Mouse (Mus musculus) adrenal gland (tissue): ENCODE measurements at regions not wholly inside any gene's neighbourhood (a gene's known extent, or its start where the extent isn't known, plus 50 kb on each side); places are given as distances from the start of the nearest gene placed in this dataset.
"Not testable (repeated sequence)": the region's sequence is repeated elsewhere in the genome, so short reads cannot be mapped to it uniquely, and the experiment has no call there.

Experiments
- intact Hi-C: fragments of 180-260 bp; cut with DNase I; formaldehyde crosslinking; loops from one replicate; pipeline ENCODE4 v1.15.1; 2025

GRCm38 (mm10) chr6:7120136-7120535, 164.3 kb downstream of the Sdhaf3 start:
- intact Hi-C loops = loop anchor here (2.0 kb wide), 1 partner anchor 177 kb away; no protein-coding TSS in a partner anchor

DNA sequence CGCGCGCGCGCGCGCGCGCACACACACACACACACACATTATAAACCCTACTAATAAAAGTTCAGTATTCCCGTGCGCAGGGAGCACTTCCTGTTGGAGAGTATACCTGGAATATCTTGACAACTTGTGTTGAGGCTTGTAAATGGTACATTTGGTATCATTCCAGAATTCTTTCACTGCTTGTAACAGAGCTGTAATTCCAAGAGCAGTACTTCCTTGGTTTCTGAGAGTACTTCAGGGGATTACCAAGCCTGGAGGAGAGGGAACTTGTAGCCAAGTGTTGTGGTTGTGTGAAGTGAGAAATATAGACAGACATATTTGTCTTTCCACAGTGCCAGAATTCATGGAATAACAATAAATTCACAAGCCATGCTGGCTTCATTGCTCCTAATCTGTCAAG, 177.2 kb downstream of the Sdhaf3 start:
- intact Hi-C loops = no loop called here

DNA sequence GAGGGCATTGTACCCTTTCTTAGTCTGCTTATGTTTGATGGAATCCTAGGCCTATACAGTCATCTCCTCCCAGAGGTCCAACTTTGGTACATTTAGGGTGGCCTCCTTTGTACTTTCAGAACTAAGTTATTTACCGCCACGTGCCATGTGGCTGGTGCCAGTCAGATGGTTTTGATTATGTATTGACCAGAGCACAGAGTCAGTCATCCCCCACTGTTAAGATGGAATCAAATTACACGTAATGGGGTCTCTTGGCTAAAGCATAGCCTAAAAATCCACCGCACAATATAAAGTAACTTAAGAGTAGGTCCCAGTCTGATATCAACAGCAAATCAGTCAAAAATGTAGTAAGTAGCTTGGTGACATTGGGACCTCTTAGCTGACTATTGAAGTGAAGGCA, 178.3 kb downstream of the Sdhaf3 start:
- intact Hi-C loops = no loop called here

DNA sequence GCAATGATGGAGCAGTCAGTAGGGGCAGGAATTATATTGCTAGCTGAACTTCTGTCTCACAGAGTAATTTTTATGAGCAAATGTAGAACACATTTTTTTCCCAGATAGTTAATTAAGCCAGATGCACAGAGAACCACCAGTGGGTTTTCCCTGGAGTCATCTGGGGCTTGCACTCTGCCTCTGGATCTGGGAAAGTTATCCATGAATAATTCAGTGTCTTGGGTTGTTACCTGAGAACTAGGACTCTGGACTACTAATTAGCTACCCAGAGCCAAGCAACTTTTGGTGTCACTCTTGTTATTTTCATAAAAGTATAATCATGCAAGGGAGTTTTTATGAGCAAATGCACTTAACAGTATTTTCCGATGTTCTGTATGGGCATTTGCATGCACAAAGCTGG, 179.1 kb downstream of the Sdhaf3 start:
- intact Hi-C loops = no loop called here

- intact Hi-C loops = no loop called here
These were observed 225.9 kb downstream of the Sdhaf3 start for GRCm38 (mm10) chr6:7181711-7182110.

DNA sequence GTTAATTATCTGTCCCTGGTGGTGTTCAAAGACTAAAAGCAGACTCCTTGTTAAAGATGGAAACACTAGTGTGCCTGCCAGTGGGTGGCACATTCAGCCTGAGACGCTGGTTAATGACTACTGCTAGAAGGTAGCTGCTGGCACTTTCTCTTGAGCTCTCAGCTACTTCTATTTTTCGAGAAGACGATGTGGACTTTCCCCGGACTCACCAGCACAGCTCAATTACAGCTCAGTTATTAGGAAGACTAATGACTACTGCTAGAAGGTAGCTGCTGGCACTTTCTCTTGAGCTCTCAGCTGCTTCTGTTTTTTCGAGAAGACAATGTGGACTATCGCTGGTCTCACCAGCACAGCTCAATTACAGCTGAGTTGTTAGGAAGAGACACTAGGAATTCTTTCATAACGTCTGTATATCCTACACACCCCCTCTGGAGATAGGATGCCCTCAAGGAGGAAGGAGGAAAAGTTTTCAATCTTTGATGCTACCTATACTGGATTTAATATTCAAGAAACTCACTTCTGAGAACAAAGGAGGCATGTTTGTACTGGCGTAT, 243.3 kb downstream of the Sdhaf3 start:
- intact Hi-C loops = no loop called here

DNA sequence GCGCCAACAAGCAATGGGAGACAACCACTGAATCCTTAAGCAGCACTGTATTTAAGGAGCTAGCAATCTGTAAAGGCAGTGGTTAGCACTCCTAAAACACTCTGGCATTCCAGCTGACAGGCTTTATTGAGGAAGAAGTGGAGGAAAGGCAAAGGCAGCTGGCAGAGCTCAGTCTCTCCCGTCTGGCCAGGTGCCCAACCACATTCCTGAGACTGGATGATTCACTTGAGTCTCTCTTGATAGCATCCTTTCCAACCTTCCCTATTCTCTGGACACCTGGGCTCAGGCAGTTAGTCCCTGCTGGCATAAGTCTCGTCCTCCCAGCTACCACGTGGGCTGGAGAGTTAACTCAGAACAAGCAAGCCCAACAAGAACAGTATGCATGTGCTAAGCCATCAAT, 260.1 kb downstream of the Sdhaf3 start:
- intact Hi-C loops = no loop called here

GRCm38 (mm10) chr6:7252286-7252685, 296.5 kb downstream of the Sdhaf3 start:
- intact Hi-C loops = no loop called here

GRCm38 (mm10) chr6:7277431-7277830, 277.2 kb upstream of the Tac1 start:
- intact Hi-C loops = no loop called here

DNA sequence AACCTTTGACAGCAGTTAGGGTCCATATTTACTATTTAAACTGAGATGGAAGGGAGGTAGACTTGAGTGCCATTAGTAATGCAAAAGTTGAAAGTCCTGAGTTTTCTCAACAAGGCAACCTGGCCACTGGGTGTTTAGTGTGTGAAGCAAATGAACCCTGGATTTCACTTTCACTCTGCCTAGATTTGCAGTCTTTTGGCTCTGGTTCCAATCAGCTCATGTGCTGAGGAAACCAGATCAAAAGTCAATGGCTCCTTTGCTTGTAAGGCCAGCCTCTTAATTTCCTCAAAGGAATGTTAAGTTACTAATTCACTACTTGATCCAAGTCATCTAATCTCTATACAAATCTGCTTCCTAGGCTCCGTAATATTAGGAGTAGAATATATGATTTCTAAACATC, 247.7 kb upstream of the Tac1 start:
- intact Hi-C loops = no loop called here

GRCm38 (mm10) chr6:7313496-7313895, 241.2 kb upstream of the Tac1 start:
- intact Hi-C loops = no loop called here

GRCm38 (mm10) chr6:7326974-7327373, 227.7 kb upstream of the Tac1 start:
- intact Hi-C loops = no loop called here

DNA sequence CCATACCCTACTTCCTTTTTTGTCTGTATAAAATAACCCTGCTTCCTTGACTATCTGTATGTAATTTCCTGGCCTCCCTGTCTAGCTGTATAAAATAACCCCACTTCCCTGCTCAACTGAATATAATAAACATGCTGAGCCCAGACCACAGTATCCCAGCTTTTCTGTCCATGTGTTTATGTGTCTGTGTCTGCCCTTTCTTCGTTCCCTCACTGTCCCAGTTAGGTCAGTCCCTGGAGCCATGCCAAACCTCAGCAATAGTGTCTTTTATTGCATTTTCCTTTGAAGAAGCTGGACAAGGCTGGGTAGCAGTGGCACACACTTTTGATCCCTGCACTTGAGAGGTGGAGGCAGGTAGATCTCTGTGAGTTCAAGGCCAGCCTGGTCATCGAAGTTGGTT, 198.0 kb upstream of the Tac1 start:
- intact Hi-C loops = no loop called here

DNA sequence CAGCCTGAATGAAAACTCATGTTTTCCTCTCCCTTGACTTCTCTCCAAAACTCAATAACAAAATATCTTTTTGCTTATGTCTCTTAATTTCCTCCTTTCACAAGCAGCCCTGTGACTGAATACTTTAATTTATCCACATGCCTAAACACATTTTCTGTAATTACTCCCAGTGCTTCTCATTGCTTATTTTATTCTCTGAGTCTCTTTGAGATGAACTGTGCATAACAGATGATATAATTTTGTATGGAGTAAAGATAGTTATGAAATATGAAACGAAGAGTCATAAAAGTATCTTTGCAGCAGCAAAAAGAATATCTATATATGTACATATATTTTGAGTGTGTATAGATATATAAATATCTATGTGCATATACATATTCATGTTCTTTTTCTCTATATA, 187.5 kb upstream of the Tac1 start:
- intact Hi-C loops = no loop called here

DNA sequence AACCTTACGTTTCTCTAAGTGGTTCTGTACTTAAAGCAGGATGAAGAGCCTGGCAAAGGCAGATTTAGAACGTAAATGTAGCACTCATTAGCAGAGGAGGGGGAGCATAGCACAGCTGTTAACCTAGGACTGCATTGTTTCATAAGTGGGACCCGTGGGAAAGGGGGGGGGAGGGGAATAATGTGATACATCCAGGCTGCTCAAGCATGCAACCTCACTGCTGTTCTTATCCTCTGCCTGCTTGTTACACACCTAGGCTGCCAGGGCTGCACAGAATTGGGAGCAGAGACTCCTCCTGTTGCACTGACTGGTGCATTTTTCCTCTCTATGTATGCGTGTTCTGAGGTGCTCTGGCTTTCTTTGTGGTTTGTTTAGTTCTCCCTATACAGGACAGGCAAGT, 180.1 kb upstream of the Tac1 start:
- intact Hi-C loops = no loop called here

GRCm38 (mm10) chr6:7375851-7376250, 178.8 kb upstream of the Tac1 start:
- intact Hi-C loops = no loop called here

GRCm38 (mm10) chr6:7378651-7379050, 176.0 kb upstream of the Tac1 start:
- intact Hi-C loops = no loop called here

DNA sequence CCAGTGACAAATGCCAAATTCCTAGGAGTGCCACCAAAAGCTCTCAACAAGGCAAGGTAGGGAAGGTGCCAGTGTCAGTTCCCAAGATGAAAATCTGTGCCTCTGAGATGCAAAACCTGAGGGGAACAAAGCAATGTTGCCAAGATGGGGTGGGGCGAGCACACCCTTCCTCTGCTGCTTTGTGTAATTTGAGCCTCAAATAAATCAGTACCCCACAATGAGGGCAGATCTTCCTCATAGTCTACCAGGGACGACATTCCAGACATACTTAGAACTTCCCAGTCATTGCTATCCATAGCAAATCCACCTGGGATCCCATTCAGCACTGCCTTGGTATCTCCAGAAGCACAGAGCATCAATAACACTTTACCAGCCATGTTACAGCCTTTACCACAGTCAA, 129.9 kb upstream of the Tac1 start:
- intact Hi-C loops = no loop called here

DNA sequence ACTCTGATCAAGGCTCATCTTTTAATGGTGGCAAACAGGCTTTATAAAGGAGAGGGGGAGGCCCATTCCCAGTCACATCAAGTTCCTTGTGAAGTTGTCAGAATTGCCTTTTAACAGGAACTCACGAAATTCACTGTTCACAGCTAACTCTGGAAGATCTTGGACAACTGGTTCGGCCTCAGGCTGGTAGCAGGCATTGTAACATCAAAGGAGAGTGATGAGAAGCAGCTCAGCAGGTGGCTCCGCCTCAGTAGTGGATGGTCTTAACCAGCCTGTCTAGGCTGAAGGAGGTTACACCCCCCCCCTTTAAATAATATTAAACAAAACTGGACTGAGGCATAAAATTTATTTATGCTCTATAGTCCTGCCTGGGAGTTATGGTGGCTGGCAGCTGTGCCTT, 113.0 kb upstream of the Tac1 start:
- intact Hi-C loops = no loop called here

DNA sequence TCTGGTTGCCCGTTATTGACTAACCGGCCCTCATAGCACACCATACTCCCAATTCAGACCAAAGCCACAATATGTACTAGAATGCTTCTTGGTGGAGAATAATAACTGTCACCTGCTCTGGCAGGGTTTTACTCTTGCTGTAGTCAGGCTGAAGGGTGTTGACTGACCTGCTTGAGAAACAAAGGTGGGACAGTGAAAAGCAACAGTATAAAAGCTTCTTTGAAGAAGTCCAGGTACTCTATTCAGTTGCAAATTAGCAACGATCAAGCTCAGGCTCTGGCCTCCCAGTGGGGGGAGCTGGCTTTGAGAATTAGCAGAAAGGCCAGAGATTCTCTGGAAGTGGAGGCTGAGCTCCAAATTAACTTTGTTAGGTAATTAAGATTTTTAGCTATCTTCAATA, 112.4 kb upstream of the Tac1 start:
- intact Hi-C loops = not testable (repeated sequence)

DNA sequence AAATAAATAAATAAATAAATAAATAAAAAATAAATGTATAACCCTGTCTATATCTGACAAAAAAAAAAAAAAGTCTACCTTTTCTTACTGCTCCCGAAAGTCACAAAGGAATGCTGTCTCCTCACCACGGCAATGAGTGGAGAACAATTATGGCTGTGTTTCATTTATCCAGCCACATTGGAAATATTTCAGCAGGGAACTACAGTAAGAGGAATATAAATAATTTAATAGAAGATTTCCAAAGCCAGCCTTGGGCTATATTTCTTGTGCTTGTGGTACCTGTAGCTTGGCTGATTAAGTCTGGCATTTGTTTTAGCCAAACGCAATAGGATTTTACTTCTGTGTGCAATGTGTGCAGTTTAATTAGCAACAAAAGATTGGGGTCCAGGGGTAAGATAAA, 98.8 kb upstream of the Tac1 start:
- intact Hi-C loops = no loop called here

DNA sequence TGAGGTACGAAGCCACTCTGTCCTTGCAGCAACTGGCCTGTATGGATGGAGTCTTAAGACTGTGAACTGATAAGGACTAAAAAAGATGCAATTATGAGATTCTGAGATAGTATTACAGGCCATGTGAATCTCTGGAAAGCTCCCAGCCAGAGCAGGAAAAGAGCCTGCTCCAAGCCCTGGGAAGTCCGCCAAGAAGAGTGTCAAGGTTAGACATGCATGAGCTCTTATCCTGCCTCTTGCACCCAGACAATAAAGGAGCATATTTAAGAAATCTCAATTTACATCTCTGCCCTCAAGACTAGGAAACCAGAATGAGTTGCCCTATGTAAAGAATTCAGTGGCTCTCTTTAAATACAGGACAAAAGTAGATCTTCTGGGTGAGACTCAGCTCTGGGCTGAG, 90.8 kb upstream of the Tac1 start:
- intact Hi-C loops = no loop called here

- intact Hi-C loops = no loop called here
These were observed 90.3 kb upstream of the Tac1 start for GRCm38 (mm10) chr6:7464346-7464745.

DNA sequence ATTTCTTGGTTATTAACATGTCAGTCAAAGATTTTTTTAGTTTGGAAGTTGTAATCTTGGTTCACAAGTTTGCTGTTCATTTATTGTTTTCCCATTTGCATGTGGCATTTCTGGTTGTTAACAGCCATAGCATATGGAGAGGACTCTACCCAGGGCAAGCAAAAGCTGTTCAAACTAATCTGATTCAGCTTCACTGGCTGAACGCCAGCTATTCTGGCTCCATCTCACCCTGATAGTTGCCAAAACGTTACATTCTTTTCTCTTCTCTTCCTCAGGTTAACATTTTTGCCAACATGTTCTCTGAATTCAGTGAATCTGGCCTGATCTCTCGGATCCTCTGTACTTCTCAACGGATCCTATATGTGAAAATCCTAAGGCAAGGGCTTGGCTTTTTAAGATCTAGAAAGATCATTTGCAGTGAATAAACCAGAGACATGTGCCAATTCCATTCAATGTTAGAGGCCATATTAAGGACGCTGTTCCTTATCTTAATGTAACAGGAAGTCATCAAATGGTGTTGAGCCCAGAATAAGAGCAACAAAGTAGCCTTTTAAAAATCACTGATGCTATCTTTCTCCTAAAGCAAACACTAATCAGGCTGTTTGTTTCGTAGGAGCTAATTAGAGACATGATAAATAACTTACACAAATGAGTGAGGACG, 82.2 kb upstream of the Tac1 start:
- intact Hi-C loops = no loop called here
